Mouse (Mus musculus): Measurements from ENCODE around the gene B3galt1. TPM values are rescaled to one million over a fixed set of nuclear protein-coding genes. Genes with fewer than 3 reads are reported as not detected.

Gene B3galt1
- 1 to 10 TPM in 3 of 4 experiments, under 1 TPM in 1; 0.94 to 1.8 (median 1.3) TPM for total RNA-seq (2022)

GRCm38 (mm10) chr2:67565480-67566331, at the start of gene B3galt1:
Gene B3galt1 (plus strand): TSS chr2:67565871.
- DNase-seq (ENCODE audit: low spot score): peak; percentile 68

- no peak for DNase-seq (ENCODE audit: low spot score)
Measured at GRCm38 (mm10) chr2:67516405-67516804, 49.3 kb upstream of the B3galt1 start.

- no peak for DNase-seq (ENCODE audit: low spot score)
Measured at GRCm38 (mm10) chr2:67535347-67535746, 30.3 kb upstream of the B3galt1 start.

GRCm38 (mm10) chr2:67539426-67539825, 26.2 kb upstream of the B3galt1 start:
- DNase-seq (ENCODE audit: low spot score): no peak

GRCm38 (mm10) chr2:67541957-67542696, 23.5 kb upstream of the B3galt1 start:
- DNase-seq (ENCODE audit: low spot score): no peak

- DNase-seq (ENCODE audit: low spot score): no peak
Measured at GRCm38 (mm10) chr2:67544426-67544825, 21.2 kb upstream of the B3galt1 start.

GRCm38 (mm10) chr2:67564851-67565479, 706 bp upstream of the B3galt1 start:
- peak; percentile 11 for DNase-seq (ENCODE audit: low spot score)

GRCm38 (mm10) chr2:67566566-67566965, 895 bp downstream of the B3galt1 start:
- DNase-seq (ENCODE audit: low spot score): no peak

GRCm38 (mm10) chr2:67567141-67567680, 1.5 kb downstream of the B3galt1 start:
- no peak for DNase-seq (ENCODE audit: low spot score)

GRCm38 (mm10) chr2:67576634-67577033, 11.0 kb downstream of the B3galt1 start:
- no peak for DNase-seq (ENCODE audit: low spot score)

GRCm38 (mm10) chr2:67583091-67583490, 17.4 kb downstream of the B3galt1 start:
- DNase-seq (ENCODE audit: low spot score): no peak

- no peak for DNase-seq (ENCODE audit: low spot score)
Measured at GRCm38 (mm10) chr2:67590408-67590807, 24.7 kb downstream of the B3galt1 start.

- peak; percentile 19 for DNase-seq (ENCODE audit: low spot score)
Measured at GRCm38 (mm10) chr2:67591831-67592629, 26.4 kb downstream of the B3galt1 start.

- DNase-seq (ENCODE audit: low spot score): no peak
Measured at GRCm38 (mm10) chr2:67622902-67623301, 57.2 kb downstream of the B3galt1 start.

GRCm38 (mm10) chr2:67627667-67628066, 62.0 kb downstream of the B3galt1 start:
- no peak for DNase-seq (ENCODE audit: low spot score)

- peak; percentile 24 for DNase-seq (ENCODE audit: low spot score)
Measured at GRCm38 (mm10) chr2:67628289-67628688, 62.6 kb downstream of the B3galt1 start.

- DNase-seq (ENCODE audit: low spot score): no peak
Measured at GRCm38 (mm10) chr2:67654847-67655246, 89.2 kb downstream of the B3galt1 start.

- no peak for DNase-seq (ENCODE audit: low spot score)
Measured at GRCm38 (mm10) chr2:67657372-67657771, 91.7 kb downstream of the B3galt1 start.

GRCm38 (mm10) chr2:67658091-67658490, 92.4 kb downstream of the B3galt1 start:
- no peak for DNase-seq (ENCODE audit: low spot score)

- no peak for DNase-seq (ENCODE audit: low spot score)
Measured at GRCm38 (mm10) chr2:67671721-67672120, 106.0 kb downstream of the B3galt1 start.

GRCm38 (mm10) chr2:67677697-67678096, 112.0 kb downstream of the B3galt1 start:
- DNase-seq (ENCODE audit: low spot score): no peak
